Mouse (Mus musculus) heart, embryonic 11.5 days (tissue): ENCODE measurements at regions not wholly inside any gene's neighbourhood (a gene's known extent, or its start where the extent isn't known, plus 50 kb on each side); places are given as distances from the start of the nearest gene placed in this dataset.

Experiments used
- ATAC-seq: fragments of 200-750 bp; cut with Nextera tagmentation; replicated peaks from 2 replicates; pipeline ENCODE4 v1.8.0; 2017; ENCODE audit warnings: moderate library complexity; ENCODE audit not compliant: insufficient number of reproducible peaks, low FRiP score, low TSS enrichment
- H3K27ac ChIP-seq: fragments of 300-500 bp; sonication (generic); 2 replicates; pipeline ENCODE4 v1.5.1; 2014; ENCODE audit warnings: mild to moderate bottlenecking, low read depth, low read length
- H3K27me3 ChIP-seq: fragments of 300-500 bp; sonication (generic); 2 replicates; pipeline ENCODE4 v1.6.1; 2014; ENCODE audit warnings: mild to moderate bottlenecking, low read length, mixed read lengths; ENCODE audit not compliant: control insufficient read depth, insufficient read depth
- H3K36me3 ChIP-seq: fragments of 300-500 bp; sonication (generic); 2 replicates; pipeline ENCODE4 v1.6.1; 2014; ENCODE audit warnings: mild to moderate bottlenecking, low read length, moderate library complexity, mixed read lengths; ENCODE audit not compliant: control insufficient read depth, insufficient read depth
- H3K4me1 ChIP-seq: fragments of 300-500 bp; sonication (generic); 2 replicates; pipeline ENCODE4 v1.6.1; 2014; ENCODE audit warnings: low read length; ENCODE audit not compliant: control insufficient read depth, insufficient read depth
- H3K4me2 ChIP-seq: fragments of 300-500 bp; sonication (generic); 2 replicates; pipeline ENCODE4 v1.6.1; 2014; ENCODE audit warnings: mild to moderate bottlenecking, moderate library complexity
- H3K4me3 ChIP-seq: fragments of 300-500 bp; sonication (generic); 2 replicates; pipeline ENCODE4 v1.5.1; 2014; ENCODE audit warnings: low read depth, low read length
- H3K9ac ChIP-seq: fragments of 300-500 bp; sonication (generic); 2 replicates; pipeline ENCODE4 v1.6.1; 2014; ENCODE audit warnings: mild to moderate bottlenecking, low read depth, low read length, moderate library complexity
- H3K9me3 ChIP-seq: fragments of 300-500 bp; sonication (generic); replicated peaks from 2 replicates; pipeline ENCODE4 v1.6.1; 2016; ENCODE audit warnings: low read length; ENCODE audit not compliant: control insufficient read depth
- WGBS: fragments of 180-500 bp; shearing (Covaris S2); extraction: QIAGEN DNeasy Blood & Tissue Kit; methylation state at CpG from one replicate; pipeline ENCODE4 v1.1.7; 2014; ENCODE audit not compliant: insufficient replicate concordance; 5-methylcytosine and 5-hydroxymethylcytosine counted together

- 63% methylated on average over 3 of the region's 3 CpGs for WGBS
- no peak for ATAC-seq
These were observed 200.1 kb upstream of the Egfl6 start for GRCm38 (mm10) chrX:166785615-166786014.

GRCm38 (mm10) chrX:166783377-166783776 is 197.9 kb upstream of the Egfl6 start:
- no peaks in the 10 kb centered on the region for H3K9me3 ChIP-seq
- H3K27ac ChIP-seq = no peak overlapping the region
- no peak overlapping the region for H3K4me3 ChIP-seq
- no peak for ATAC-seq
- WGBS = 58% methylated on average over 2 of the region's 2 CpGs
- no peak overlapping the region for H3K9ac ChIP-seq
- no peaks in the 10 kb centered on the region for H3K27me3 ChIP-seq
- H3K36me3 ChIP-seq = no peaks in the 10 kb centered on the region
- no peaks in the 10 kb centered on the region for H3K4me1 ChIP-seq
- H3K4me2 ChIP-seq = no peak overlapping the region

More at GRCm38 (mm10) chrX:166785615-166786014, 200.1 kb upstream of the Egfl6 start:
- Histone ChIP-seq H3K9ac (no peak overlapping the region), H3K36me3 (no peaks in the 10 kb centered on the region), H3K27ac (no peak overlapping the region), H3K27me3 (no peaks in the 10 kb centered on the region), H3K4me2 (no peak overlapping the region), H3K4me3 (no peak overlapping the region), H3K9me3 (no peaks in the 10 kb centered on the region), H3K4me1 (no peaks in the 10 kb centered on the region)

- Histone ChIP-seq H3K36me3 (no peaks in the 10 kb centered on the region), H3K4me2 (no peak overlapping the region), H3K27ac (no peak overlapping the region), H3K4me3 (no peak overlapping the region), H3K9ac (no peak overlapping the region), H3K27me3 (no peaks in the 10 kb centered on the region), H3K4me1 (no peaks in the 10 kb centered on the region), H3K9me3 (no peaks in the 10 kb centered on the region)
- ATAC-seq = no peak
- WGBS = 75% methylated on average over 6 of the region's 6 CpGs
These were observed 194.0 kb upstream of the Egfl6 start for GRCm38 (mm10) chrX:166779334-166780092.

- Histone ChIP-seq H3K9ac (no peak overlapping the region), H3K27me3 (no peaks in the 10 kb centered on the region), H3K36me3 (no peaks in the 10 kb centered on the region), H3K4me3 (no peak overlapping the region), H3K9me3 (no peaks in the 10 kb centered on the region), H3K4me2 (no peak overlapping the region), H3K4me1 (no peaks in the 10 kb centered on the region), H3K27ac (no peak overlapping the region)
- no peak for ATAC-seq
- WGBS = 13% methylated on average over 6 of the region's 6 CpGs
These were observed 187.9 kb upstream of the Egfl6 start for GRCm38 (mm10) chrX:166773408-166773854.

GRCm38 (mm10) chrX:166766991-166767390 is 181.5 kb upstream of the Egfl6 start:
- Histone ChIP-seq H3K9me3 (no peaks in the 10 kb centered on the region), H3K36me3 (no peaks in the 10 kb centered on the region), H3K4me2 (no peak overlapping the region), H3K4me3 (no peak overlapping the region), H3K9ac (no peak overlapping the region), H3K27ac (no peak overlapping the region), H3K4me1 (no peaks in the 10 kb centered on the region), H3K27me3 (peaks cover 3% of the 10 kb centered on the region; the same call in 1 of the 2 replicates)
- no peak for ATAC-seq
- WGBS = 81% methylated on average over 6 of the region's 6 CpGs

GRCm38 (mm10) chrX:166765647-166766046 is 180.1 kb upstream of the Egfl6 start:
- ATAC-seq = no peak
- Histone ChIP-seq H3K36me3 (no peaks in the 10 kb centered on the region), H3K9ac (no peak overlapping the region), H3K27ac (no peak overlapping the region), H3K4me3 (no peak overlapping the region), H3K9me3 (no peaks in the 10 kb centered on the region), H3K4me2 (no peak overlapping the region), H3K27me3 (peaks cover 3% of the 10 kb centered on the region; the same call in 1 of the 2 replicates), H3K4me1 (no peaks in the 10 kb centered on the region)
- WGBS = 68% methylated on average over 2 of the region's 2 CpGs

- H3K36me3 ChIP-seq = no peaks in the 10 kb centered on the region
- no peaks in the 10 kb centered on the region for H3K4me1 ChIP-seq
- no peaks in the 10 kb centered on the region for H3K27me3 ChIP-seq
- no peak overlapping the region for H3K4me2 ChIP-seq
- 85% methylated on average over 2 of the region's 2 CpGs for WGBS
- H3K9me3 ChIP-seq = no peaks in the 10 kb centered on the region
- ATAC-seq = no peak
- H3K4me3 ChIP-seq = no peak overlapping the region
- no peak overlapping the region for H3K9ac ChIP-seq
- H3K27ac ChIP-seq = no peak overlapping the region
These were observed 176.6 kb upstream of the Egfl6 start for GRCm38 (mm10) chrX:166762098-166762497.

GRCm38 (mm10) chrX:166757152-166757551 is 171.6 kb upstream of the Egfl6 start:
- H3K36me3 ChIP-seq = no peaks in the 10 kb centered on the region
- no peaks in the 10 kb centered on the region for H3K27me3 ChIP-seq
- H3K4me2 ChIP-seq = no peak overlapping the region
- no peak overlapping the region for H3K27ac ChIP-seq
- no peak for ATAC-seq
- no peak overlapping the region for H3K4me3 ChIP-seq
- H3K9me3 ChIP-seq = no peaks in the 10 kb centered on the region
- H3K4me1 ChIP-seq = no peaks in the 10 kb centered on the region
- 64% methylated on average over 1 of the region's 1 CpGs for WGBS
- no peak overlapping the region for H3K9ac ChIP-seq
